Mouse (Mus musculus) kidney, postnatal 0 days (tissue): ENCODE data around the gene Cdc73. TPM values are rescaled to one million over a fixed set of nuclear protein-coding genes. Genes with fewer than 3 reads are reported as not detected.
"Not testable (repeated sequence)": the region's sequence is repeated elsewhere in the genome, so short reads cannot be mapped to it uniquely, and the experiment has no call there.

Source experiments
- ATAC-seq: fragments of 200-750 bp; cut with Nextera tagmentation; replicated peaks from 2 replicates; pipeline ENCODE4 v1.8.0; 2017; ENCODE audit warnings: low read depth, moderate number of reproducible peaks, moderate TSS enrichment, moderate library complexity; ENCODE audit not compliant: low FRiP score
- DNase-seq: peaks from one replicate; pipeline ENCODE4 v3.0.0-alpha.2; 2016; ENCODE audit warnings: low spot score
- H3K27ac ChIP-seq: fragments of 300-500 bp; sonication (generic); 2 replicates; pipeline ENCODE4 v1.5.1; 2014; ENCODE audit warnings: mild to moderate bottlenecking
- H3K27me3 ChIP-seq: fragments of 300-500 bp; sonication (generic); 2 replicates; pipeline ENCODE4 v1.6.1; 2014; ENCODE audit warnings: low read length, mixed read lengths; ENCODE audit not compliant: insufficient read depth
- H3K36me3 ChIP-seq: fragments of 300-500 bp; sonication (generic); 2 replicates; pipeline ENCODE4 v1.6.1; 2014; ENCODE audit warnings: low read length, mixed read lengths; ENCODE audit not compliant: insufficient read depth
- H3K4me1 ChIP-seq: fragments of 300-500 bp; sonication (generic); replicated peaks from 2 replicates; pipeline ENCODE4 v1.6.1; 2014; ENCODE audit warnings: antibody characterized with exemption, low read length, mixed read lengths; ENCODE audit not compliant: insufficient read depth
- H3K4me2 ChIP-seq: fragments of 300-500 bp; sonication (generic); 2 replicates; pipeline ENCODE4 v1.6.1; 2014; ENCODE audit warnings: mild to moderate bottlenecking, low read length, moderate library complexity, mixed read lengths
- H3K4me3 ChIP-seq: fragments of 300-500 bp; sonication (generic); replicated peaks from 2 replicates; pipeline ENCODE4 v1.5.1; 2014; ENCODE audit warnings: low read depth, low read length
- H3K9ac ChIP-seq: fragments of 300-500 bp; sonication (generic); 2 replicates; pipeline ENCODE4 v1.6.1; 2014; ENCODE audit warnings: low read depth, low read length
- H3K9me3 ChIP-seq: fragments of 300-500 bp; sonication (generic); replicated peaks from 2 replicates; pipeline ENCODE4 v1.6.1; 2016; ENCODE audit warnings: low read length, inconsistent platforms, mixed read lengths
- CTCF ChIP-seq: IDR thresholded peaks from 2 replicates; pipeline ENCODE4 v1.5.1; 2016; ENCODE audit warnings: antibody characterized with exemption, low read depth, mild to moderate bottlenecking, moderate library complexity
- WGBS: fragments of 180-500 bp; shearing (Covaris S2); extraction: QIAGEN DNeasy Blood & Tissue Kit; methylation state at CpG from one replicate; pipeline ENCODE4 v1.1.7; 2014; 5-methylcytosine and 5-hydroxymethylcytosine counted together
- polyA plus RNA-seq: library from polyadenylated mRNA; unstranded; fragments of >200 nt; fragmentation: Nextera tagmentation; extraction: Ambion mirVana; gene quantifications from 2 replicates; pipeline ENCODE4 v1.2.1, GENCODE M21; 2015

Cdc73 gene
- polyA plus RNA-seq, 1 experiment from 2014 or later = 20.4 TPM

GRCm38 (mm10) chr1:143681108-143681507 is 21.6 kb downstream of the Cdc73 start:
- no peak overlapping the region for H3K4me2 ChIP-seq
- ATAC-seq (no peak), DNase-seq (no peak)
- no peaks in the 10 kb centered on the region for H3K9me3 ChIP-seq
- no peaks in the 10 kb centered on the region for H3K27me3 ChIP-seq
- WGBS = 94% methylated on average over 5 of the region's 5 CpGs
- peaks cover 14% of the 10 kb centered on the region; the same call in 1 of the 2 replicates for H3K36me3 ChIP-seq
- TF ChIP-seq CTCF = no peak
- no peak overlapping the region for H3K4me3 ChIP-seq
- H3K9ac ChIP-seq = no peak overlapping the region
- no peak overlapping the region for H3K27ac ChIP-seq
- H3K4me1 ChIP-seq = no peaks in the 10 kb centered on the region

GRCm38 (mm10) chr1:143675734-143676361 is 26.8 kb downstream of the Cdc73 start:
- ATAC-seq (no peak), DNase-seq (no peak)
- Histone ChIP-seq H3K9me3 (no peaks in the 10 kb centered on the region), H3K4me1 (no peaks in the 10 kb centered on the region), H3K27me3 (no peaks in the 10 kb centered on the region), H3K9ac (no peak overlapping the region), H3K4me2 (no peak overlapping the region), H3K36me3 (peaks cover 4% of the 10 kb centered on the region; the same call in 1 of the 2 replicates), H3K4me3 (no peak overlapping the region), H3K27ac (no peak overlapping the region)
- WGBS = 87% methylated on average over 4 of the region's 4 CpGs
- peak; percentile 31 for TF ChIP-seq CTCF

- not testable (repeated sequence) for H3K9ac ChIP-seq, H3K4me1 ChIP-seq, H3K4me2 ChIP-seq, H3K27me3 ChIP-seq, H3K9me3 ChIP-seq, H3K4me3 ChIP-seq, ATAC-seq, H3K36me3 ChIP-seq, DNase-seq, H3K27ac ChIP-seq
- WGBS = 96% methylated on average over 4 of the region's 4 CpGs
Observed at GRCm38 (mm10) chr1:143664786-143665185, 37.9 kb downstream of the Cdc73 start.

GRCm38 (mm10) chr1:143663197-143663596 is 39.5 kb downstream of the Cdc73 start:
- no peak overlapping the region for H3K4me2 ChIP-seq
- no peaks in the 10 kb centered on the region for H3K4me1 ChIP-seq
- no peak overlapping the region for H3K9ac ChIP-seq
- no peaks in the 10 kb centered on the region for H3K9me3 ChIP-seq
- H3K27ac ChIP-seq = no peak overlapping the region
- H3K4me3 ChIP-seq = no peak overlapping the region
- H3K36me3 ChIP-seq = no peaks in the 10 kb centered on the region; the same call in 1 of the 2 replicates
- DNase-seq (no peak), ATAC-seq (no peak)
- H3K27me3 ChIP-seq = no peaks in the 10 kb centered on the region
- no peak for TF ChIP-seq CTCF
- 97% methylated on average over 2 of the region's 2 CpGs for WGBS

- no peaks in the 10 kb centered on the region for H3K4me1 ChIP-seq
- no peaks in the 10 kb centered on the region for H3K9me3 ChIP-seq
- no peak overlapping the region for H3K4me3 ChIP-seq
- no peak overlapping the region for H3K4me2 ChIP-seq
- WGBS = 84% methylated on average over 3 of the region's 3 CpGs
- TF ChIP-seq CTCF = no peak
- H3K36me3 ChIP-seq = no peaks in the 10 kb centered on the region
- DNase-seq (no peak), ATAC-seq (no peak)
- no peaks in the 10 kb centered on the region for H3K27me3 ChIP-seq
- no peak overlapping the region for H3K9ac ChIP-seq
- no peak overlapping the region for H3K27ac ChIP-seq
Observed at GRCm38 (mm10) chr1:143653646-143654045, 49.0 kb downstream of the Cdc73 start.

GRCm38 (mm10) chr1:143650317-143650716 is 52.4 kb downstream of the Cdc73 start:
- ATAC-seq = no peak
- Histone ChIP-seq H3K27ac (no peak overlapping the region), H3K36me3 (no peaks in the 10 kb centered on the region), H3K9me3 (no peaks in the 10 kb centered on the region), H3K4me1 (no peaks in the 10 kb centered on the region), H3K27me3 (no peaks in the 10 kb centered on the region), H3K4me3 (no peak overlapping the region), H3K4me2 (no peak overlapping the region), H3K9ac (no peak overlapping the region)
- WGBS = 90% methylated on average over 2 of the region's 2 CpGs
- no peak for TF ChIP-seq CTCF
- DNase-seq = no peak

GRCm38 (mm10) chr1:143646219-143646618 is 56.5 kb downstream of the Cdc73 start:
- ATAC-seq (no peak), DNase-seq (no peak)
- no peaks in the 10 kb centered on the region for H3K4me1 ChIP-seq
- no peaks in the 10 kb centered on the region for H3K9me3 ChIP-seq
- no peak overlapping the region for H3K9ac ChIP-seq
- no peak overlapping the region for H3K4me3 ChIP-seq
- no peak overlapping the region for H3K27ac ChIP-seq
- no peaks in the 10 kb centered on the region for H3K27me3 ChIP-seq
- no peak overlapping the region for H3K4me2 ChIP-seq
- no peak for TF ChIP-seq CTCF
- 86% methylated on average over 4 of the region's 4 CpGs for WGBS
- H3K36me3 ChIP-seq = no peaks in the 10 kb centered on the region
